Mouse (Mus musculus) forebrain, embryonic 11.5 days (tissue): ENCODE measurements around the gene Kif2a. TPM values are rescaled to one million over a fixed set of nuclear protein-coding genes. Genes with fewer than 3 reads are reported as not detected.
"Not testable (repeated sequence)": the region's sequence is repeated elsewhere in the genome, so short reads cannot be mapped to it uniquely, and the experiment has no call there.

Source experiments
- ATAC-seq: fragments of 200-750 bp; cut with Nextera tagmentation; replicated peaks from 2 replicates; pipeline ENCODE4 v1.8.0; 2017; ENCODE audit warnings: moderate TSS enrichment; ENCODE audit not compliant: low FRiP score
- DNase-seq: peaks from one replicate; pipeline ENCODE4 v3.0.0-alpha.2; 2017; ENCODE audit warnings: low spot score
- H3K27ac ChIP-seq: fragments of 300-500 bp; sonication (generic); 2 replicates; pipeline ENCODE4 v1.5.1; 2014; ENCODE audit warnings: low read depth, low read length
- H3K27me3 ChIP-seq: fragments of 300-500 bp; sonication (generic); 2 replicates; pipeline ENCODE4 v1.6.1; 2014; ENCODE audit warnings: mild to moderate bottlenecking, low read length, mixed read lengths; ENCODE audit not compliant: control insufficient read depth, insufficient read depth
- H3K36me3 ChIP-seq: fragments of 300-500 bp; sonication (generic); 2 replicates; pipeline ENCODE4 v1.6.1; 2014; ENCODE audit warnings: mild to moderate bottlenecking, low read length, moderate library complexity, mixed read lengths; ENCODE audit not compliant: control insufficient read depth, insufficient read depth
- H3K4me1 ChIP-seq: fragments of 300-500 bp; sonication (generic); replicated peaks from 2 replicates; pipeline ENCODE4 v1.6.1; 2014; ENCODE audit warnings: low read length, mixed read lengths; ENCODE audit not compliant: control insufficient read depth, insufficient read depth
- H3K4me2 ChIP-seq: fragments of 300-500 bp; sonication (generic); 2 replicates; pipeline ENCODE4 v1.6.1; 2014; ENCODE audit warnings: low read depth, mild to moderate bottlenecking, low read length, moderate library complexity, mixed read lengths; ENCODE audit not compliant: severe bottlenecking
- H3K4me3 ChIP-seq: fragments of 300-500 bp; sonication (generic); 2 replicates; pipeline ENCODE4 v1.5.1; 2014; ENCODE audit warnings: low read depth, low read length
- H3K9ac ChIP-seq: fragments of 300-500 bp; sonication (generic); 2 replicates; pipeline ENCODE4 v1.6.1; 2014; ENCODE audit warnings: low read length
- H3K9me3 ChIP-seq: fragments of 300-500 bp; sonication (generic); 2 replicates; pipeline ENCODE4 v1.6.1; 2016; ENCODE audit warnings: low read length, mixed read lengths; ENCODE audit not compliant: control insufficient read depth
- WGBS: fragments of 180-500 bp; shearing (Covaris S2); extraction: QIAGEN DNeasy Blood & Tissue Kit; methylation state at CpG from one replicate; pipeline ENCODE4 v1.1.7; 2014; 5-methylcytosine and 5-hydroxymethylcytosine counted together
- polyA plus RNA-seq: library from polyadenylated mRNA; unstranded; fragments of >200 nt; fragmentation: Nextera tagmentation; extraction: Ambion mirVana; gene quantifications from 2 replicates; pipeline ENCODE4 v1.2.1, GENCODE M21; 2014

The Kif2a gene
- polyA plus RNA-seq, 1 experiment from 2014 or later = 31.3 TPM

GRCm38 (mm10) chr13:106936256-106937137 is 85.4 kb downstream of the Kif2a start, which contains the start of gene Ipo11:
Gene Ipo11, minus strand, starts transcription at chr13:106936958.
- Histone ChIP-seq H3K36me3 (no peaks in the 10 kb centered on the region), H3K4me1 (no peaks in the 10 kb centered on the region), H3K9me3 (no peaks in the 10 kb centered on the region), H3K27me3 (no peaks in the 10 kb centered on the region), H3K27ac (peak within 1 kb of the TSS; percentile 72), H3K4me3 (peak within 1 kb of the TSS; percentile 96), H3K9ac (peak within 1 kb of the TSS; percentile 90), H3K4me2 (peak within 1 kb of the TSS; percentile 60)
- under 1% methylated on average over 84 of the region's 84 CpGs for WGBS
- peak; percentile 97 for DNase-seq
- peak; percentile 97 for ATAC-seq

DNA sequence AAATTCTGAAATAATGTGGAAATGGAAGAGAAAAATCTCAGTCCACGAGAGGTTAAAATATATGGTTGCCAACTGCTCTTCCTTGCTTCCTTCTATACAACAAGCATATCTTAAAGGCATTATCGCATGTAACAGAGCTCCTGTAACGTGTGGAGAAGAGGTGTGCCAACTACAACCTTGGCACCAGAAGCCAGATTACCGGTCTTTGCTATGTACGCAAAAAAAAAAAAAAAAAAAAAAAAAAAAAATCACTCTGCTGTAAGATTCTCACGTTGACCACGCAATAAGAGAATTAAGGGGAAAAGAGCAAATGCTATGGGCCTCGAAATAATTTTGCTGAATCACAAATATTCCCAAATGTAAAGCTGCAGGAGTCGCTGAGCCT is 86.1 kb downstream of the Kif2a start:
- DNase-seq (no peak), ATAC-seq (no peak)
- H3K27me3 ChIP-seq = no peaks in the 10 kb centered on the region
- peak overlapping the region; percentile 96 for H3K4me3 ChIP-seq
- H3K9ac ChIP-seq = peak overlapping the region; percentile 90
- no peaks in the 10 kb centered on the region for H3K36me3 ChIP-seq
- no peak overlapping the region for H3K27ac ChIP-seq
- peak overlapping the region; percentile 60 for H3K4me2 ChIP-seq
- WGBS = 9% methylated on average over 9 of the region's 9 CpGs
- H3K9me3 ChIP-seq = no peaks in the 10 kb centered on the region
- H3K4me1 ChIP-seq = no peaks in the 10 kb centered on the region

DNA sequence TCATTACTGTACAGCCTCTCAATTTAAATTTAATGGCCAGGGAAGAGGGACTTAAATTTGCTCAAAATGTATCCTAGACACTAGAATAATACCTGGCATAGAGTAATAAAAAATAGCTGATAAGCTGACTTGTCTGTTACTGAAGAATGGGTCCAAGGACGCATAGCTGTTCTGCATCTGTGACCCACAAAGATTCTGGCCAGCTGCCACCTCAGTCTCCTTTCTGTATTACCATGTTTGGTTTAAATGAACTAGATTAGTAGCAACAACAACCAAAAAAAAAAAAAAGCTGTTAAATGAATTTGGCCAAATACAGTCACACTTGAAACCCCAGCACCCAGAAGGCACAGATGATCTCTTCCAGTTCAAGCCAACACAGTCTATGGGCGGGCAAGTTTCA is 92.7 kb downstream of the Kif2a start:
- DNase-seq = no peak
- ATAC-seq = no peak
- no peak overlapping the region for H3K4me3 ChIP-seq
- no peak overlapping the region for H3K4me2 ChIP-seq
- no peak overlapping the region for H3K27ac ChIP-seq
- H3K27me3 ChIP-seq = no peaks in the 10 kb centered on the region
- no peaks in the 10 kb centered on the region; the same call in 1 of the 2 replicates for H3K9me3 ChIP-seq
- peaks cover 2% of the 10 kb centered on the region; the same call in 1 of the 2 replicates for H3K36me3 ChIP-seq
- WGBS = 94% methylated on average over 2 of the region's 2 CpGs
- H3K9ac ChIP-seq = no peak overlapping the region
- no peaks in the 10 kb centered on the region for H3K4me1 ChIP-seq

DNA sequence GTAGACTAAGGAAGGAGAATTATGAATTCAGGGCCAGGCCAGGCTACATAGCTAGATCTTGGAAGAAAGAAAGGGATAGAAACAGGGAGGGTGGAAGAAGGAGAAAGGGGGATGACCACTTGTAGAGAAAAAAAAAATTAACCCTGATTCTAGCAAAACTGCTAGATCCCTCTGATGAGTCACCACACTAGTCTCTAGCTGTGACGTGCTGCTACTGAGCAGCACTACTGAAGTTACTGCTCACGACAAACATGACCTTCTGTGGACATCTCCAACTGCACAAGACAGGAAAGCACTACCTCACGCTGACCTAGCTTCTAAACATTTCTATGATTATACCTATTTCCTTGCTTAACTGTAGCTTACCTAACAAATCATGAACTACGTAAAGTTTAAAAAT is 93.6 kb downstream of the Kif2a start:
- WGBS = 98% methylated on average over 4 of the region's 4 CpGs
- ATAC-seq = no peak
- H3K27ac ChIP-seq = no peak overlapping the region
- no peak for DNase-seq
- H3K4me1 ChIP-seq = no peaks in the 10 kb centered on the region
- H3K9ac ChIP-seq = no peak overlapping the region
- H3K4me3 ChIP-seq = no peak overlapping the region
- H3K36me3 ChIP-seq = peaks cover 2% of the 10 kb centered on the region; the same call in 1 of the 2 replicates
- H3K9me3 ChIP-seq = no peaks in the 10 kb centered on the region; the same call in 1 of the 2 replicates
- H3K27me3 ChIP-seq = no peaks in the 10 kb centered on the region
- no peak overlapping the region for H3K4me2 ChIP-seq

GRCm38 (mm10) chr13:106925921-106926320 is 96.0 kb downstream of the Kif2a start:
- H3K9me3 ChIP-seq, H3K36me3 ChIP-seq, H3K4me2 ChIP-seq, H3K27me3 ChIP-seq, H3K4me3 ChIP-seq, ATAC-seq, H3K9ac ChIP-seq, DNase-seq, H3K4me1 ChIP-seq, H3K27ac ChIP-seq: not testable (repeated sequence)
- 95% methylated on average over 3 of the region's 3 CpGs for WGBS

DNA sequence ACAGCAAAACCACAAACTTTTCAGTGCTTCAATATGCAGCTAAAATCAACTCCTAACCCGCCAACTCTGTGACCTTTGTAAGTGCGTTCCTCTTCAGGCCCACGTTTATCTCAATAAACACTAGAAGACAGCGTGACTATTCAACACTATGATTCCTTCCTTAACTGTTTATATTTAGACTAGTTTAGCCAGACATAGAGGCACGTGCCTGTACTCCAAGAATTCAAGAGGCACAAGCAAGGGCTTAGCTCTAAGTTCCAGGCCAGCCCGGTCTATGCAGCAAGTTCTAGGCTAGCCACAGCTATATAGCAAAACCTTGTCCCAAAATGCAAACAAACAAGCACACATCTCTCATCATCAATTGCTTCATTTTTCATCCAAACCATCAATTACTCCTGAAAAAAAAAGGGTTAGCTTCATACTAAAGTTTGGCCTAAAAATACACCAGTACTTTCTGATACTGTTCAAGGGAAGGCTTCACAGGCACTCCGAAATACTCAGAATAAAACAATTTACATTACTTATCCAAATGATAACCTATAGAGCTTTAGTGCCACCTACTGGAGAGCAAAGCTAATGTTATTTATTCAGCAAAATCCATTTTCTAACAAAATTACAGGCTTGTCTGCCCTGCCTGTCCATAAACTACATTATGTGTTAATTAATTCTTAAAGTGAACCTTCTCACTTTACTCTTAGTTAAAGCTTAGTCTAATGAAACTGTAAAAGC is 103.4 kb downstream of the Kif2a start:
- ATAC-seq (no peak), DNase-seq (no peak)

DNA sequence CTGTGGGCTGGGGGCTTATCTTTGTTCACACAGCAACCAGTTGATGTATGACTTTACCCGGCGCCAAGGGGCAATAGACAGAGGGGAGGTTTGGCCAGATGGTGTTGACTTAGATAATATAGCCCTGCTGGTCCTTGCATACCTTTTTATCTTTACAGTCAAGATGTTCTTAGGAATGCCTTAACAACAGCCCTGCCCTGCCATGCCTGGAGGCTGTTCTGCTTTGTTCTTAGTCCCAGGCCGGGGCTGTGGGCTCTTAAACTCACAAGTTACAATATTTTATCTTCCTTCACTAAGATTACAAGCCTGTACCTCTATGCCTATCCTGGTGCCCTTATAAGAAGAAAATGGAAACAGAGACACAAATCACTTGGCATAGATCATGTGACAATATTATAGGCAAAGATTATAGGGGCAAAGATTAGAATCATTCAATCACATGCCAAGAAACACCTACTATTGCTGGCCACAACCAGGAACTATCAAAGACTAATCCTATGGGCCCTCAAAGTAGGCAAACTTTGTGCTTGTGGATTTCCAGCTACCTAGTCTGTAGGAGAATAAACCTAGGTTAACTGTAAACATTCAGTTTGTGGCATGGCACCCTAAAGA is 108.7 kb downstream of the Kif2a start:
- no peaks in the 10 kb centered on the region; the same call in 1 of the 2 replicates for H3K36me3 ChIP-seq
- H3K27me3 ChIP-seq = no peaks in the 10 kb centered on the region
- no peaks in the 10 kb centered on the region for H3K9me3 ChIP-seq
- H3K9ac ChIP-seq = no peak overlapping the region
- no peaks in the 10 kb centered on the region for H3K4me1 ChIP-seq
- DNase-seq (no peak), ATAC-seq (no peak)
- no peak overlapping the region for H3K4me3 ChIP-seq
- WGBS = 82% methylated on average over 3 of the region's 3 CpGs
- H3K27ac ChIP-seq = no peak overlapping the region
- no peak overlapping the region for H3K4me2 ChIP-seq

More for the DNA sequence above, 103.4 kb downstream of the Kif2a start:
- Histone ChIP-seq H3K4me1 (no peaks in the 10 kb centered on the region), H3K27ac (no peak overlapping the region), H3K4me3 (no peak overlapping the region), H3K9ac (no peak overlapping the region), H3K36me3 (no peaks in the 10 kb centered on the region; the same call in 1 of the 2 replicates), H3K9me3 (no peaks in the 10 kb centered on the region), H3K27me3 (no peaks in the 10 kb centered on the region), H3K4me2 (no peak overlapping the region)
- 92% methylated on average over 7 of the region's 7 CpGs for WGBS

- no peak for DNase-seq
- Histone ChIP-seq H3K4me3 (no peak overlapping the region), H3K27ac (no peak overlapping the region), H3K9ac (no peak overlapping the region), H3K27me3 (no peaks in the 10 kb centered on the region), H3K4me2 (no peak overlapping the region), H3K9me3 (no peaks in the 10 kb centered on the region), H3K4me1 (no peaks in the 10 kb centered on the region), H3K36me3 (no peaks in the 10 kb centered on the region)
- WGBS = 97% methylated on average over 10 of the region's 10 CpGs
- ATAC-seq = no peak
Measured at GRCm38 (mm10) chr13:106910096-106910495, 111.8 kb downstream of the Kif2a start.
